Mouse (Mus musculus) right cerebral cortex, postnatal 10 days (tissue): ENCODE data around the gene D430019H16Rik.

Experiments
- DNase-seq, 2 experiments: peaks; one replicate each; pipeline ENCODE4 v3.0.0; 2021; ENCODE audit warnings: low spot score in 2 of 2

The D430019H16Rik gene

DNA sequence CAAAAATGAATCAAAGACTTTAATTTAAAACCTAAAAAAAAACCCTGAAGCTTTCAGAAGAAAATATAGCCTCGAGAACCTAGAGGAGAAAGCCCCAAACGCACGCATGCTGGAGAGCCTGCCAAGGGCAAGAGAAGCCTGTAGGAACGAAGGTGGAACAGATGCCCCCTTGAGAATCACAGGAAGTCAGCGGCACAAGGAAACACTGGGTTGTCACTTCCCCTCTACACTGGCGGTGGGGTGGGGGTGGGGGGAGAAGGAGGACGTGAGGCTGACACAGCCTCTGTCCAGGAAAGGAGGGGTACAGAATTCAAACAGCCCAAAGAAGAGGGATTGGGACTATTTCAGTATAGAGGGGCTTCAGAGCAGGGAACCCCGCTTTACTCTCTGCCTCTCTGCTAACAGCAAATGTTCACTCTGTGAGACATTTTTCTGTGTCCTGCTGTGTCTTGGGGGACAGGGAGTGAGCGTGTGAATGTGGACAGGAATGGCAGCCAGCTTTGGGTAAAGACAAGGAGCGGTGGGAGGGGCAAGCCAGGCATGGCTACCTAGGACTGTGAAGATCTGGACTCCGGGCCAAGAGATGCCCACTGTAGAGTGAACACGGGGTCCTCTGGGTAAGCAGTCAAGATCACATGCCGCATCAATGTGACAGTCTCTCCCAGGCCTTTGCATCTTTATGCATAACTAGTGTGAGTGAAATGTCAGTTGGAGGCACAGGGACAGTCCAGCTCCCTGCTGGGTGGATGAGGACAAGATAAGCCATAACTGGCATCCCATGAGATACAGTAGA is 82.5 kb downstream of the D430019H16Rik start:
- DNase-seq: no peak

DNA sequence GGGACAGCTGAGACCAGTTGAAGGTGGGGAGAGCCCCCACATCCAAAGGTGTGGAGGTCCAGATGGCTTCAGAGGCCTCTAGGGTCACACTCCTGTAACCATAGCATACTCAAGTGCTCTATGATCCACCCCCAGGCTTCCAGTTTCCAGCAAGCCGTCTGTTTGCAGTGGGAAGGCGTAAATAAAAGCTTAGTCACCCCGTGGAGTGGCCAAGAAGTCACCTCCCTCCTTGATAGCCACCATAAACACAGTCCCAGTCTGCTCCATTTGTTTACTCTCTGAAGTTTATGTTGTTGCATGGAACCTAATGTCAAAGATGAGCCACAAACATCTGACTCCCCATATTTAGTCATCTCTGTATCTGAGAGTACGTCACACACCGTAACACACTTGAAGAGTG is 83.5 kb downstream of the D430019H16Rik start:
- DNase-seq: no peak

DNA sequence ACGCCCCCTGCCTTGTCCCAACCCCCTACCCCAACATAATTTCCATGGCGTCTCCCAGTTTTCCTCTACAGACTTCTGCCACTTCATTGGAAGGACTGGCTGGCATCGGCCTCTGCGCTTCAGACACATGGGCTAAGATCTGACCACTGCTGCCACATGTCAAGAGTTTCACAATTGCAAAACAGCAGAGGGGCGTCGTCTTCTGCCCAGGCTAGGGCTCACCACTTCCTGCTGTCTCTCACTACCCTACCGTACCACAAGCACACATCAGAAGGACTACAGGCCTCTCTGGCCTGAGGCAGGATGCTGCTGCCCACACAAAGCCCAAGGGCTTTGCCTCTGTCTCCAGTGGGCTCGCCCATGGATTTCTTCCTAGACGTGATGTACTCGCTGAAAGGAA is 86.0 kb downstream of the D430019H16Rik start:
- no peak for DNase-seq

DNA sequence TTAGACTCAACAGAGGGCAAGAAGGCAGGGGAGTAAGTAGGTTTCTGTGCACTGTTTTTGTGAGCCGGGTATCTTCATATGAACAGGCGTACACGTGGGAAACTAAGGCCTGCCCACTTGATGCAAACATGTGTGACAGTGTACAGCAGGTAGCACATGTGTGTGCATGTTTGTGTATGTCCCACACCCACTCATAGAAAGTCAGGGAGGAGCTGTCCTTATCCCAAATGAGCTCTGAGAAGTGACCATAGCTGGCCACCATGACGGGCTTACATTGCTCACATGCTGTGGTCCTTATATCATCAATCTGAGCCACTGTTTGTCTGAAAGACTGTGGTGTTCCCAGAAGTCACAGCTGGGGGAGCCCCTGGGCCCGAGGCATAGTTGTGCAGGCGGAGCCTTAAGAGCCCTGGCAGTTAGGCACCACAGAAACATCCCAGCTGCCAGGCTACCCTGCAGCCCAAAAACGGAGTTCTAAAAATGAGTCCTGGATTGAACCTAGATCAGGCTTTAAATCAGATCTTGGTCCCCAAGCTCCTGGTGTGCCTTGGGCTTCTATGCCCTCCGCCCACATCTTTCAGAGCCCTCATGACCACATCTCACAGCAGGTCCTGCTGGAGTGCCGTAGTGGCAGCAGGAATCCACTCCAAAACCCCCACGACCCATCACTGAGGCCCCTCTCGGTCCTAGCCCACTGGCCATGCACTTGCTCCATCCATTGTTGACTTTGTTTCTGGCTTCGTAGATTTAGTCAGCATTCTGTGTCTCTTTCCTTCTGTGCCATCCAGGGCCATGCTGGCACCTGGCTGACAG is 88.1 kb downstream of the D430019H16Rik start:
- no peak for DNase-seq

DNA sequence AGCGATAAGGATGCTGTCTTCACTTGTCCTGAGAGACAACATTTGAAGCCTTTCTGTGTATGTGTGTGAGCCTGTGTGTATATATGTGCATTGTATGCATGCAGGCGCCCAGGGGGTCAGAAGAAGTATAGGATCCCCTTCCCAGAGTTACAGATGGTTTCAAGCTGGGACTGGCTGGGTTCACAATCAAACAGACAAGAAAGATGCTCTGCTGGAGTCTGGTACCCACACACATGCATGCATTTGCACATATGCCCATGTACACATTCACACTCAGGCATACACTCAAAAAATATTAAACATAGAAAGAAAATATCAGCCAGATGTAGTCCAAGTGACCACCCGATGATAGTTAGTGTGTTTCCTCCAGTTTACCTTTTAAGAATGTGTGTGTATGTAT is 88.9 kb downstream of the D430019H16Rik start:
- no peak for DNase-seq
